Mouse (Mus musculus) liver, postnatal 0 days (tissue): ENCODE results near the gene Zfp618.

Experiments
- CTCF ChIP-seq: sonication (generic); IDR thresholded peaks from 2 replicates; pipeline ENCODE4 v1.5.1; 2016; ENCODE audit warnings: antibody characterized with exemption, low read depth
- EP300 ChIP-seq: IDR thresholded peaks from 2 replicates; pipeline ENCODE4 v1.6.1; 2016; ENCODE audit warnings: antibody characterized with exemption, low read depth, mild to moderate bottlenecking

DNA sequence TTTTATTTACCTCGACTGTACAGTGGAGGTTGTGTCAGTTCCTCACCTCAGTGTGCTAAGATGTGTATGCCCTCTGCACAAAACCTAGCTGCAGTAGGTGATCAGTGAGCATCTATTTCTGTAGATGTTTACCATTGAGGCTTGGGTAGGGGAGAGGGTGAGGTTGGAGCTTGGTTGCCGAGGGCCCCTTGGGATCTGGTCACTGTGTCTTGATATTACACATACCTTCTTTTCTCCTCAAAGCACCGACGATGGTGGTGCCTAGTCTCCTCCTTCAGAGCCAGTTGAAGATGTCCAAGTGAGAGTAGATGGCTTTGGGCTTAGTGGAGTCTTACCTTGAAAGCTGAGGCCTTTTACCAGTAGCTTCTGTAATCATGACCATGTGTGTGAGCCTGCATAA lies 101.4 kb downstream of the Zfp618 start:
- TF ChIP-seq EP300 (no peak), CTCF (no peak)
